Mouse (Mus musculus) heart, embryonic 14.5 days (tissue): Measurements from ENCODE around the gene Timeless. TPM values are rescaled to one million over a fixed set of nuclear protein-coding genes. Genes with fewer than 3 reads are reported as not detected.
A peak's percentile ranks its signal among the peaks of the same experiment; 100 is the strongest.
"Not testable (repeated sequence)": the region's sequence is repeated elsewhere in the genome, so short reads cannot be mapped to it uniquely, and the experiment has no call there.

Experiments
- ATAC-seq: fragments of 200-750 bp; cut with Nextera tagmentation; 2 replicates; pipeline ENCODE4 v1.8.0; 2017; ENCODE audit warnings: low read depth, moderate TSS enrichment; ENCODE audit not compliant: insufficient number of reproducible peaks, insufficient read depth, low FRiP score
- H3K27ac ChIP-seq, 2 experiments: fragments of 200-500 bp in 1 of 2; fragments of 300-500 bp in 1 of 2; sonication (generic) in 1 of 2; replicated peaks in 1 of 2; 2 replicates each; pipeline ENCODE4 v1.5.1; 2012 to 2014; ENCODE audit warnings: low read depth in 2 of 2, low read length in 2 of 2, control low read depth in 1 of 2, mild to moderate bottlenecking in 1 of 2, mixed read lengths in 1 of 2; ENCODE audit not compliant: control insufficient read depth in 1 of 2, insufficient read depth in 1 of 2
- H3K27me3 ChIP-seq: fragments of 300-500 bp; sonication (generic); 2 replicates; pipeline ENCODE4 v1.6.1; 2014; ENCODE audit warnings: mild to moderate bottlenecking, low read length, control low read depth; ENCODE audit not compliant: control insufficient read depth, insufficient read depth
- H3K36me3 ChIP-seq: fragments of 300-500 bp; sonication (generic); 2 replicates; pipeline ENCODE4 v1.6.1; 2014; ENCODE audit warnings: mild to moderate bottlenecking, control low read depth, low read length, mixed read lengths; ENCODE audit not compliant: control insufficient read depth, insufficient read depth
- H3K4me1 ChIP-seq, 2 experiments: fragments of 200-500 bp in 1 of 2; fragments of 300-500 bp in 1 of 2; sonication (generic) in 1 of 2; 2 replicates each; pipeline ENCODE4 v1.6.1; 2012 to 2014; ENCODE audit warnings: low read length in 2 of 2, control low read depth in 1 of 2, mixed read lengths in 1 of 2; ENCODE audit not compliant: control insufficient read depth in 2 of 2, insufficient read depth in 2 of 2
- H3K4me2 ChIP-seq: fragments of 300-500 bp; sonication (generic); 2 replicates; pipeline ENCODE4 v1.6.1; 2014; ENCODE audit warnings: mild to moderate bottlenecking, low read length
- H3K4me3 ChIP-seq, 2 experiments: fragments of 200-500 bp in 1 of 2; fragments of 300-500 bp in 1 of 2; sonication (generic) in 1 of 2; 2 replicates each; pipeline ENCODE4 v1.5.1; 2012 to 2014; ENCODE audit warnings: low read length in 2 of 2, mild to moderate bottlenecking in 2 of 2, control low read depth in 1 of 2, low read depth in 1 of 2, moderate library complexity in 1 of 2; ENCODE audit not compliant: control insufficient read depth in 1 of 2, insufficient read depth in 1 of 2
- H3K9ac ChIP-seq: fragments of 300-500 bp; sonication (generic); 2 replicates; pipeline ENCODE4 v1.6.1; 2014; ENCODE audit warnings: mild to moderate bottlenecking, low read length
- H3K9me3 ChIP-seq: fragments of 300-500 bp; sonication (generic); 2 replicates; pipeline ENCODE4 v1.6.1; 2016; ENCODE audit warnings: low read length, control low read depth; ENCODE audit not compliant: control insufficient read depth
- WGBS: fragments of 180-500 bp; shearing (Covaris S2); extraction: QIAGEN DNeasy Blood & Tissue Kit; methylation state at CpG from one replicate; pipeline ENCODE4 v1.1.7; 2014; 5-methylcytosine and 5-hydroxymethylcytosine counted together
- polyA plus RNA-seq: library from polyadenylated mRNA; unstranded; fragments of >200 nt; fragmentation: Nextera tagmentation; extraction: Ambion mirVana; gene quantifications from 2 replicates; pipeline ENCODE4 v1.2.1, GENCODE M21; 2014

Gene Timeless
- polyA plus RNA-seq, 1 experiment from 2014 or later: 23.6 TPM

DNA sequence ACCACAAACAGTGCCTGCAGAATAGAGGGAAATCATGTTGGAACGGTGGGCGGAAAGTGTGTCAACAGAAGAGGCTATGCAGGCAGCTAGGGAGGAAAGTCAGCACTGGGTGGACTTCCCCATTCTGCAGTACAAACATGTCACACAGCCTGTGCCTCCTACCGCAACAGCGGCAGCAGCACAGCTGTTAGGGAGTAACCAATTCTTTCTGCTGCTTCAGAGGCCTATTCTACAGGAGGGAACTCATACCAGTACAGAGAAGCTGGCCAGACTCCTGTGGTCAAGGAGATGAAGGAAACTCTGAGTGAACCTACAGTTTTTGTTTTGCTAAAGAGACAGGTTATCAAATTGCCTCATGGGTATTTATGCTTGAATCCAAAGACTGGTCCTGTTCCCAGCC lies 27.1 kb downstream of the Timeless start:
- H3K36me3 ChIP-seq: no peaks in the 10 kb centered on the region
- 75% methylated on average over 4 of the region's 4 CpGs for WGBS
- H3K4me2 ChIP-seq: no peak overlapping the region
- H3K27ac ChIP-seq: no peak overlapping the region; a peak in 1 of 4 replicates
- no peak overlapping the region for H3K9ac ChIP-seq
- ATAC-seq: no peak
- no peak overlapping the region for H3K4me3 ChIP-seq
- H3K4me1 ChIP-seq: peaks cover 0 to 4% of the 10 kb centered on the region in 2 experiments; a peak in 1 of 4 replicates
- no peaks in the 10 kb centered on the region for H3K9me3 ChIP-seq
- H3K27me3 ChIP-seq: no peaks in the 10 kb centered on the region

DNA sequence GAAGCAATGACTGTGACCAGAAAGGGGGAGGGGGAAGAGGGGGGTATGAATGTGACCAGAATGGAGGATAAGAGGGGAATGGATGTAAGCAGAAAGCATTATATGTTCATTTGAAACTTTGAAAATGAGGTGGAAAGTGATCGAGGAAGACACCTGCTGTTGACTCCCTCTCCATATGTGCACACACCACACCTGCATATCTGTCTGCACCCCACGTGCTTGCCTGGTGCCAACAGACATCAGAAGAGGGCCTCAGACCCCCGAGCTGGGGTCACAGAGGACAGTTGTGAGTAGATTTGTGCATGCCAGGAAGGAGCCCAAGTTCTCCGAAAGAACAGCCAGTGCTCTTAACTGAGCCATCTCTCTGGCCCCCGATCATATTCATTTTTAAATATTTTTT lies 28.1 kb downstream of the Timeless start:
- Histone ChIP-seq H3K4me2 (no peak overlapping the region), H3K9me3 (no peaks in the 10 kb centered on the region), H3K4me1 (peaks cover 0 to 4% of the 10 kb centered on the region in 2 experiments; a peak in 1 of 4 replicates), H3K27me3 (no peaks in the 10 kb centered on the region), H3K9ac (no peak overlapping the region), H3K27ac (no peak overlapping the region), H3K36me3 (no peaks in the 10 kb centered on the region), H3K4me3 (no peak overlapping the region)
- ATAC-seq: no peak
- whole genome bisulfite sequencing: 79% methylated on average over 5 of the region's 5 CpGs

DNA sequence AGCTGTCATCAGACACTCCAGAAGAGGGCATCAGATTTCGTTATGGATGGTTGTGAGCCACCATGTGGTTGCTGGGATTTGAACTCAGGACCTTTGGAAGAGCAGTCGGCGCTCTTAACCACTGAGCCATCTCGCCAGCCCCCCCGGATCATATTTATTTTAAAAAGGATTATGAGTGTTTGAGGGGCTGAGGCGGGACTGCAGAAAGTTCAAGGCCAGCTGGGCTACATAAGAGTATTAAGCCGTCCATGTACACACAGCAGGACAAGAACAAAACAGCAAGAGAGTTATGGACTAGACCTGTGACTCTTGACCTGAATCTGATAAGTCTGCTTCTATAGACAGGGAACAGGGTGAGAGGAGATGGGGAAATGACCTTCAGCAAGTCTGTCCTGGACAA lies 28.5 kb downstream of the Timeless start:
- H3K9ac ChIP-seq, H3K36me3 ChIP-seq, H3K4me3 ChIP-seq, H3K4me1 ChIP-seq, H3K27me3 ChIP-seq, H3K4me2 ChIP-seq, H3K9me3 ChIP-seq, H3K27ac ChIP-seq, ATAC-seq: not testable (repeated sequence)
- WGBS: 82% methylated on average over 7 of the region's 7 CpGs

DNA sequence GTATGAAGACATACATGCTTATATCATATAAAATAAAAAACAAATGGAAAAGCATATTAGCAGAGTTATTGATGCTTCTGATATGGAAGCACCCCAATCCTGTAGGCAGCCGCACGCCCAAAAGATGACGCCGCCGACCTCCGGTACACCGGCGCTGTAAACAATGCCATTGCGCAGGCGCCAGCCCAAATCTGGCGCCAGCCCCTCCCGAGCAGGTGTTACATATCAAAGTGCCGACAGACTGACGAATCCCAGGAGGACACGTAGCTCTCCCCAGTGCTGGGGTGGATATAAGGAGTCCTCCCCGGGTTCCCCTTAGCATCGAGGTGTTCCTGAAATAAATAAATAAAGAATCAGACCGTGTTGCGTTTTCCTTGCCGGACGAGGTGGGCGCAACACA lies 30.4 kb downstream of the Timeless start:
- no peaks in the 10 kb centered on the region for H3K9me3 ChIP-seq
- no peak for ATAC-seq
- peak overlapping the region in 1 of 2 experiments; percentile 7; a peak in 2 of 4 replicates for H3K4me3 ChIP-seq
- WGBS: 57% methylated on average over 22 of the region's 22 CpGs
- no peak overlapping the region for H3K9ac ChIP-seq
- no peaks in the 10 kb centered on the region for H3K27me3 ChIP-seq
- H3K4me2 ChIP-seq: peak overlapping the region; percentile 27
- H3K27ac ChIP-seq: no peak overlapping the region
- no peaks in the 10 kb centered on the region for H3K36me3 ChIP-seq
- peaks cover 0 to 4% of the 10 kb centered on the region in 2 experiments; a peak in 1 of 4 replicates for H3K4me1 ChIP-seq

DNA sequence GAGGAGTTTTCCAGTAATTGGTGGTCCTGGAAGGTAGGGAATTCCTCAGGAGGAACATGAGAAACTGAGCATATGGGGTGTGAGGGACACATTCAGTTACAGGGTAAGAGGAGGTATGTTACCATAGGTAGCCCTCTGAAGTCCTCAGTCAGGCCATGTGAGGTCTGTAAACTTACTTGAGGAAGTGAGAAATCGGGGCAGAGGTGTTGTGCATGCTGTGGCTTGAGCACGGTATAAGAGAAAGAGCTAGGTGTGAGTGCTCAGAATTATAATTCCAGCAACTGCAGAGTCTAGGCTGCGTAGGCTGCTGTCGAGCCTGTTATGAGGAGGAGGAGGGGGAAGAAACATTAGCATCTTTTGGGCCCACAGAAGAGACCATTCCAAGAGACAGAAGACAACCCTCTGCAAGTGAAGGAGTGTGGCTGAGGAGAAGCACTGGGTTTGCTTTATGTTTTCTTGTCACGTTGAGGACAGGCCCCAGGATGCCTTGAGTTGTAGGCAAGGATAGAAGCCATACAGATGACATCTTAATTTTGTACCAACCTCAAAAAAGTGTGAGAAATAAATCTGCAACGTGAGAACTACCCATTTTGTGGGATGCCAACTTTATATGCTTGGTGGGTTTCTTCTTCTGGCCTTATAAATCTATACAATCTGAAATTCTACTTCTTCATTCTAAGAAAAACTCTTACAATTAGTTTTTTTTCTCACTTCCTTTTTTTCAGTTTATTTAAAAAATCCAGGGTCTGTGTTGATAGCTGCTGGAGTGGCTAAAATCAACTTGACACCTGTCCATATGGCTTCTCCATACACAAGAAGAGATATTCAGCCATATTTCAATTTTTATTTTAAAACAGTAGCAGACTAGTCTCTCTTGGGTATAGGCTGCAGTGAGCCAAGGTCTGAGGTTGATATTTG lies 31.8 kb downstream of the Timeless start:
- Histone ChIP-seq H3K4me1 (peaks cover 0 to 4% of the 10 kb centered on the region in 2 experiments; a peak in 1 of 4 replicates), H3K27ac (no peak overlapping the region), H3K4me3 (no peak overlapping the region), H3K9ac (no peak overlapping the region), H3K36me3 (no peaks in the 10 kb centered on the region), H3K9me3 (no peaks in the 10 kb centered on the region), H3K4me2 (no peak overlapping the region), H3K27me3 (no peaks in the 10 kb centered on the region)
- no peak for ATAC-seq
- WGBS: 73% methylated on average over 6 of the region's 6 CpGs

DNA sequence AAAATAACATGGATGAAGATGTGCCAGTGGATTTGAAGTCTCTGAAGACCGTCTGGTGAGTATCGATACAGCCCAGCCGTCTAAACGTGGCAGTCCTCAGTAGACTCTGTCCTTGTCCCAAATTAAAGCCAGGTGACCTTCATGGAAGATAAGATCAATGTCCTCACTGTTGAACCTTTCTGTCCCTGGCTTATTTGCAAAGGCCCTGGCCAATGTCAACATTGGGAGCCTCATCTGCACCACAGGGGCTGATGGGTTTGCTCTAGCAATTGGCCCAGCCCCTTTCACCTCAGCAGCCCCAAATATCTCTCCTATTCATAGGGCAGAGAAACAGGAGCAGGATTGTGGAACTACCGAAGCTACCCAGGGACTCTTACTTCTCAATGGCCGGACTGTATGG lies 36.5 kb downstream of the Timeless start, which contains the start of gene Apof:
TSS of gene Apof (plus strand) at position 301 of the 400 bp plus-strand sequence.
- Histone ChIP-seq H3K9ac (no peak within 1 kb of the TSS), H3K27ac (no peak within 1 kb of the TSS), H3K4me1 (no peaks in the 10 kb centered on the region), H3K9me3 (no peaks in the 10 kb centered on the region), H3K4me3 (no peak within 1 kb of the TSS), H3K36me3 (no peaks in the 10 kb centered on the region), H3K27me3 (no peaks in the 10 kb centered on the region), H3K4me2 (no peak within 1 kb of the TSS)
- WGBS: 60% methylated on average over 6 of the region's 6 CpGs
- ATAC-seq: no peak

DNA sequence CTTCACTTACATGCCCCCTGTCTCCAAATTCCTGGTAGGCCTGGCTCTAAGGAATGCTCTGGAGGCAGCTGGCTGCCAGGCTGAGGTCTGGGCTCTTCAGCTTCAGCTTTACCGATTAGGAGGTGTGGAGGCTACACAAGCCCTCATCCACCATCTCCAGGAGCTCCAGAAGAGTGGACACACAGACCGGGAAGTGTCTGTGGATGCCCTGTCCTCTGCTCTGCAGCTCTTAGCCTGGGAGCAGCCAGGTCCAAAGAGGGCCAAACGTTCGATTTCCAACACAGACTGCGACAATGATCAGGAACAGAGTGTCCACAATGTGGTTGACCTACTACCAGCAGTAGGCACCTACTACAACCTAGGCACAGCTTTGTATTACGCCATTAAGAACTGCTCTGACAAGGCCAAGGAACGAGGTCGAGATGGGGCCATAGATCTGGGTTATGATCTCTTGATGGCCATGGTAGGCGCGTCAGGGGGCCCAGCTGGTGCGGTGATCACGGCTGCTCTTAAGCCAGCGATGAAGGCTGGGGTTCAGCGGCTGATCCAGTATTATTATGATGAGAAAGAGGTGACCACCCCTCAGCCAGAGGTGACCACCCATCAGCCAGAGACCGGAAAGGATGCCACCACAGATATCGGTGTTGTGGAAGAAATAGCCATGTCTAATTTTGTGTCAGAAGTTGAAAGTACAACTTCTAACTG lies 37.5 kb downstream of the Timeless start:
- no peak overlapping the region for H3K4me3 ChIP-seq
- WGBS: 84% methylated on average over 16 of the region's 16 CpGs

More for the DNA sequence above, 37.5 kb downstream of the Timeless start:
- Histone ChIP-seq H3K9me3 (no peaks in the 10 kb centered on the region), H3K27ac (no peak overlapping the region), H3K36me3 (no peaks in the 10 kb centered on the region), H3K4me2 (peak overlapping the region; percentile 82), H3K9ac (peak overlapping the region; percentile 65; the same call in 1 of the 2 replicates), H3K27me3 (no peaks in the 10 kb centered on the region), H3K4me1 (no peaks in the 10 kb centered on the region)
- no peak for ATAC-seq
